Mouse (Mus musculus) ES-E14 (cell line): ENCODE results near the gene Tmigd3.

Source experiments
- CHD2 ChIP-seq: IDR thresholded peaks from 2 replicates; pipeline ENCODE4 v1.6.1; 2014; ENCODE audit warnings: mild to moderate bottlenecking, low read depth, low read length, inconsistent platforms
- HCFC1 ChIP-seq: IDR thresholded peaks from 2 replicates; pipeline ENCODE4 v1.6.1; 2012; ENCODE audit warnings: low read length, inconsistent platforms, borderline replicate concordance; ENCODE audit not compliant: insufficient read depth
- ZC3H11A ChIP-seq: IDR thresholded peaks from 2 replicates; pipeline ENCODE4 v1.6.1; 2012; ENCODE audit warnings: low read depth, mild to moderate bottlenecking, inconsistent platforms, low read length, borderline replicate concordance
- ZNF384 ChIP-seq: IDR thresholded peaks from 2 replicates; pipeline ENCODE4 v1.6.1; 2012; ENCODE audit warnings: low read depth, low read length, inconsistent platforms

DNA sequence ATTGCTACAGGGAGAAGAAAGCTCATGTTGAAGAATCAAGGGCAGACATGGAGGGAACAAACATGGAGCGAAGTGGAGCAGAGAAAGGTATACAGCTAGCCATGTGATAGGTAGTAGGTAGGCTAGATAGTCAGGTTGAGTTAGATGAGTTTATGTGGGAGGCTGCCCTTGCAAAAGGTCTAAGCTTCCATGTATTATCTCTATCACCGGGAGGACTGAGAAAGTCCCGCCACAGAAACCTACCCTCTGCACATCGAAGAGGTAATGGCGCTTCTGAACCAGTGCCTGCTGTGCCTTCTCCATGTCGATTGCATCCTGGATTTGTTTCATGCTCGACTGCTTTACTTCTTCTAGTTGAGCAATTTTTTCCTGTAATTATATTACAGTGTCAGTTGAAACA lies 80.6 kb downstream of the Tmigd3 start:
- TF ChIP-seq HCFC1 (no peak), ZC3H11A (no peak), ZNF384 (no peak), CHD2 (no peak)
